Mouse (Mus musculus) thymus, adult 2 months (tissue): ENCODE data around the gene Galns. TPM values are rescaled to one million over a fixed set of nuclear protein-coding genes. Genes with fewer than 3 reads are reported as not detected.

ENCODE experiments used
- DNase-seq: peaks from one replicate; pipeline ENCODE4 v3.0.0; 2021
- H3K27ac ChIP-seq: fragments of 200-500 bp; 2 replicates; pipeline ENCODE4 v1.5.1; 2012; ENCODE audit warnings: low read length, control low read depth; ENCODE audit not compliant: control insufficient read depth, insufficient read depth
- H3K27me3 ChIP-seq: fragments of 200-500 bp; 2 replicates; pipeline ENCODE4 v1.6.1; 2012; ENCODE audit warnings: mild to moderate bottlenecking, low read length, moderate library complexity, mixed read lengths; ENCODE audit not compliant: control insufficient read depth, insufficient read depth
- H3K36me3 ChIP-seq: fragments of 200-500 bp; 2 replicates; pipeline ENCODE4 v1.6.1; 2012; ENCODE audit warnings: mild to moderate bottlenecking, low read length, moderate library complexity; ENCODE audit not compliant: control insufficient read depth, insufficient read depth
- H3K4me1 ChIP-seq: fragments of 200-500 bp; replicated peaks from 2 replicates; pipeline ENCODE4 v1.6.1; 2012; ENCODE audit warnings: low read length; ENCODE audit not compliant: control insufficient read depth, insufficient read depth
- H3K4me3 ChIP-seq: fragments of 200-500 bp; 2 replicates; pipeline ENCODE4 v1.5.1; 2012; ENCODE audit warnings: mild to moderate bottlenecking, low read length, control low read depth, moderate library complexity; ENCODE audit not compliant: control insufficient read depth, insufficient read depth
- CTCF ChIP-seq: fragments of 200-500 bp; IDR thresholded peaks from 2 replicates; pipeline ENCODE4 v1.5.1; 2012; ENCODE audit warnings: mild to moderate bottlenecking, control low read depth, low read length, moderate library complexity, borderline replicate concordance; ENCODE audit not compliant: control insufficient read depth, poor library complexity, insufficient read depth; ENCODE audit errors: extremely low read depth
- POLR2A ChIP-seq: fragments of 200-500 bp; IDR thresholded peaks from 2 replicates; pipeline ENCODE4 v1.6.1; 2012; ENCODE audit warnings: mild to moderate bottlenecking, low read length, control low read depth, moderate library complexity; ENCODE audit not compliant: control insufficient read depth, poor library complexity, insufficient read depth; ENCODE audit errors: extremely low read depth
- WGBS: fragments of 180-500 bp; shearing (Covaris S2); methylation state at CpG from one replicate; pipeline ENCODE4 v1.1.7; 2018; 5-methylcytosine and 5-hydroxymethylcytosine counted together
- polyA plus RNA-seq: library from polyadenylated mRNA; depleted of rRNA; stranded (reverse); fragments of >200 nt; gene quantifications from 2 replicates; pipeline ENCODE4 v1.2.3, GENCODE M21; 2012; rRNA removed

Galns gene
- polyA plus RNA-seq, 1 experiment, result 15.6 TPM

DNA sequence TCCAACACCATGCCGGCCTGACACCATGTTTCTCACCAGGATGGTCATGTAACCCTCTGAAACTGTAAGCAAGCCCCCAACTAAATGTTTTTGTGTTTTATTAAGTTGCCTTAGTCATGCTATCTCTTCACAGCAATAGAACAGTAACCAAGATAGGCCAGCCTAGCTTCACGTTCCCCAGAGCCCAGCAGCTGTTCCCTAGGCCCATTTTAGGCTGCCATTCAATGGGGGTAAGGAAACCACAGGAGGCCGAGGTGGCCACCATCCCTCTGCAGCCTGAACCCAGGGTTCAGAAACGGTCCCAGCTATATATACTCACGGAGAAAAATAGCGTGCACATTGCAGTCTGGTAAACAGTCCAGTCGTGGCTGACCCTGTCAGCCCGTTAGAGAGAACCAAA is 67.1 kb downstream of the Galns start:
- 96% methylated on average over 8 of the region's 8 CpGs for WGBS
- no peaks in the 10 kb centered on the region for H3K27me3 ChIP-seq
- DNase-seq, result no peak
- H3K36me3 ChIP-seq, result no peaks in the 10 kb centered on the region
- no peak for TF ChIP-seq POLR2A
- H3K4me3 ChIP-seq, result no peak overlapping the region
- H3K27ac ChIP-seq, result no peak overlapping the region
- H3K4me1 ChIP-seq, result peaks cover 26% of the 10 kb centered on the region

DNA sequence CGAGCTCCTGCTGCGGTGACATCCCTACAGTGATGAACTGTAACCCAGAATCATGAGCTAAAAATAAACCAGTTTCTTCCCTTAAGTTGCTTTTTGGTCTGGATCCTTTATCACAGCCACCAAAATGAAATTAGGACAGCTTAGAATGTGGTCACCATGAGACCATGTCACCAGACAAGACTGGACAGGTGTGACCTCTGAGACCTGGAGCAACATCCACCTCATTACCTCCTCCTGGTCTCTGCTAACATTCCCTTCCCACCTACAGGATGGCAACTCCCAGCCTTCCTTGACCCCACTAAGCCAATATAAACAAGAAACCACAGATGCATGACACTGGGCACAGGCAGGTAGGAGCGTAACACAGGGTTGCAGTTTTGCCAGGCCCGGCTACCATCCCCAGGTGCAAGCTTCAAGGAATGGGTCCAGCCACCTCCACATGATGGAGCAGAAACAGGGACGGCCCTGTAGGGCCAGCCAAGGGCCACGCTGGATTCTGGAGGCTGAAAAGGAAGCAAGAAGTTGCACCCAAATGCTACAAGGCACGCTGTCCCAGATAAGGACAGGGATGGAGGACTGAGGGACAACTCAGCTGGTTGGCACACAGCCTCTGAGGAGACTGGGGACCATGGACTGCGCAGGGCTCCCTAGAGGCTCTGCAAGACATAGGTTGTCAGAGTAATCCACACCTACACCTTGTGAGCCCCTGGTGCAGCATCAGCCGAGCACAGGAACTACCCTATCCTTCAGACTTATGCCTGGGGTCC is 72.8 kb downstream of the Galns start:
- Histone ChIP-seq H3K4me3 (no peak overlapping the region), H3K27ac (no peak overlapping the region), H3K27me3 (no peaks in the 10 kb centered on the region), H3K36me3 (no peaks in the 10 kb centered on the region), H3K4me1 (no peaks in the 10 kb centered on the region)
- no peak for TF ChIP-seq POLR2A
- no peak for TF ChIP-seq CTCF
- DNase-seq, result no peak
- WGBS, result 94% methylated on average over 9 of the region's 9 CpGs

DNA sequence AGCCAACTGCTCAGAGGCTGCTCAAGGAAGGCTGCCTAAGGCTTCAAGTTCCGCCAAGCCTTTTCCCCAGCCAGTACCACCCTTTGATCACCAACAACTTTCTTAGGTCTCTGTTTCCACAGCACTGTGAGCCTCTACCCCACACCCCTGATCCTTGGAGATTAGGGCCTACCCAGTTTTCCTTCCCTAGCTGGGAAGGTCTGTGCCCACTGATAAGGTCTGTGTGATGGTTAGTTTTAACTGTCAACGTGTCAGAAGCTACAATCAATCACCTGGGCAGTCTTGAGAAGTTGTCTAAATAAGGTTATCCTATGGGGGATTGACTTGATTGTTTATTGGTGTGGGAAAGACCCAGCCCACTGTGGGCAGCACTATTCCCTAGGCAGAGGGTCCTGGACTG is 73.5 kb downstream of the Galns start:
- no peak for DNase-seq
- no peak overlapping the region for H3K4me3 ChIP-seq
- no peaks in the 10 kb centered on the region for H3K36me3 ChIP-seq
- no peak overlapping the region for H3K27ac ChIP-seq
- no peaks in the 10 kb centered on the region for H3K27me3 ChIP-seq
- WGBS, result 81% methylated on average over 2 of the region's 2 CpGs
- H3K4me1 ChIP-seq, result 0 out of 2 replicates have a peak, but pooled peaks cover 3% of the 10 kb centered on the region
- TF ChIP-seq POLR2A (no peak), CTCF (no peak)

DNA sequence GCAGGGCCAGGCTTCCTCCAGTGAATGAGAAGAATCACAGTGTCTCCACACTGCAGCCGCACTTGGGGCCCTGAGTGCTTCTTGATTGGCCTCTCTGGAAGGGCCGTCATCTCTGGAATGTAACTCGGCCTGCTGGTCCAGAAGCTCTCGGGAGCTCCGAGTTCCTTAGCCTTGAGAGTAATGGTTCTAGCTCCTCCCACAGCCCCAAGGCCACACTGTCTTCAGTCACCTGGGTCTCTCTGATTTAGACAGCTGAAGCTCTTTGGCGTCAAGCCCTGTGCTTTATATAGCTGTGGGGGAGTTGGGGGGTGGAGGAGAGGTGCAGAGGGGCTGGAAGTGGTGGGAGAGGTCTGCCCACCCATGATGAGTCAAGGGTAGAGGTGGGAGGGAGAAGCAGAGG is 74.2 kb downstream of the Galns start:
- Histone ChIP-seq H3K27me3 (no peaks in the 10 kb centered on the region), H3K27ac (no peak overlapping the region), H3K4me1 (0 out of 2 replicates have a peak, but pooled peaks cover 3% of the 10 kb centered on the region), H3K36me3 (no peaks in the 10 kb centered on the region), H3K4me3 (no peak overlapping the region)
- TF ChIP-seq CTCF (no peak), POLR2A (no peak)
- WGBS, result 93% methylated on average over 6 of the region's 6 CpGs
- no peak for DNase-seq

DNA sequence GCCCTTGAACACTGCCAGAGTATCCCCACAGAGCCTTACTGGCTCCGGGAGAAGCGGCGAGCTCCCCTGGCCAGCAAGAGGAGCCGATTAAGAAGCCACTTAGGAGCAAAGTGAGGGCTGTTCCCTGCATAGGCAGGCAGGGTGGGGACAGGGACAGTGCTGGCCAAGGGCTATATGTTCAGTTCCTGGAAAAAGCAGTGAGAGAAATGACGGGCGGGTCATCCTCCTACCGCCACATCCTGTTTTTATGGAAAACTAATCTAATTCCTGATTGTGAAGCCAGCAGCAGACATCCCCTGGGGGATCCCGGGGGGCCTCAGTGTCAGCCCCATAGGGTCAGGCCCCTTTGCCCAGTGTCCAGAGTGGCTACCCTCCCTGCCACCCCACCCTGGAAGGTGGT is 80.0 kb downstream of the Galns start:
- DNase-seq, result no peak
- no peak overlapping the region for H3K27ac ChIP-seq
- H3K4me1 ChIP-seq, result peaks cover 16% of the 10 kb centered on the region
- H3K27me3 ChIP-seq, result no peaks in the 10 kb centered on the region
- no peaks in the 10 kb centered on the region for H3K36me3 ChIP-seq
- TF ChIP-seq POLR2A (no peak), CTCF (no peak)
- no peak overlapping the region for H3K4me3 ChIP-seq
- over 99% methylated on average over 8 of the region's 8 CpGs for WGBS

DNA sequence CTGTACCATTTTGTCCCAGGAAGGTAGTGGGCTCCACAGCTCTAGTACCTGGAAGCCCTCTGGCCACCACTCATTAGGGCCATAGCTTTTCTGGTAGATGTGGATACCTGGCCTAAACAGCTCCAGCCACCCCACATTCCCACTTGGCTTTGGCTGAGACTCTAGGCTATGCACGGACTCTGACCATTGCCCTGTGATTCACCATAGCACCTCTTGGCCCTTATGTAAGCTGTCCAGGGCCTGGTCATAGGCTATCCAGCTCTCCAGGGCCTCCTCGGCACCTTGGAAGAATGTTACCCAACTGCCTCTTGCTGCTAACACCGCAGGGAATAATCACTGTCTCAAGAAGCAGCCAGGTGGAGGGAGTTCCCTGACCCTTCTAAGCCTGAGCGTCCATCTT is 82.1 kb downstream of the Galns start:
- Histone ChIP-seq H3K27me3 (no peaks in the 10 kb centered on the region), H3K27ac (no peak overlapping the region), H3K36me3 (no peaks in the 10 kb centered on the region), H3K4me1 (peaks cover 22% of the 10 kb centered on the region), H3K4me3 (no peak overlapping the region)
- TF ChIP-seq POLR2A (no peak), CTCF (no peak)
- 97% methylated on average over 4 of the region's 4 CpGs for WGBS
- DNase-seq, result no peak

Other genes with a start within 250 kb of the Galns start
- gene Zc3h18, start 234.9 kb downstream of the Galns start, polyA plus RNA-seq, result 66.3 and 69.8 TPM in 2 replicates
- gene Il17c, start 189.4 kb downstream of the Galns start, polyA plus RNA-seq, result 0.47 and 1.4 TPM in 2 replicates
- 671 and 705 TPM in 2 replicates for gene Cyba, start 178.5 kb downstream of the Galns start, polyA plus RNA-seq
- gene Mvd, start 168.0 kb downstream of the Galns start, polyA plus RNA-seq, result 25.0 and 26.2 TPM in 2 replicates
- 47.1 and 51.1 TPM in 2 replicates for gene Snai3, start 150.7 kb downstream of the Galns start, polyA plus RNA-seq
- gene Rnf166, start 135.4 kb downstream of the Galns start, polyA plus RNA-seq, result 273 and 296 TPM in 2 replicates
- gene Ctu2, start 135.3 kb downstream of the Galns start, polyA plus RNA-seq, result 118 and 136 TPM in 2 replicates
- gene Piezo1, start 60.1 kb downstream of the Galns start, polyA plus RNA-seq, result 93.6 and 106 TPM in 2 replicates
- 136 and 210 TPM in 2 replicates for gene Cdt1, start 43.4 kb downstream of the Galns start, polyA plus RNA-seq
- 119 and 136 TPM in 2 replicates for gene Aprt, start 34.6 kb downstream of the Galns start, polyA plus RNA-seq
- gene Trappc2l, start 177 bp upstream of the Galns start, polyA plus RNA-seq, result 104 and 133 TPM in 2 replicates
- 0.20 and 0.42 TPM in 2 replicates for gene Pabpn1l, start 11.3 kb upstream of the Galns start, polyA plus RNA-seq
- 62.3 and 76.8 TPM in 2 replicates for gene Cbfa2t3, start 87.6 kb upstream of the Galns start, polyA plus RNA-seq
- gene Acsf3, start 164.0 kb upstream of the Galns start, polyA plus RNA-seq, result 17.5 and 19.6 TPM in 2 replicates
- gene Cdh15, start 236.5 kb upstream of the Galns start, polyA plus RNA-seq, result 0.11 and 0.13 TPM in 2 replicates